Mouse (Mus musculus) CH12.LX (cell line): ENCODE data around the gene Olfr101. TPM values are rescaled to one million over a fixed set of nuclear protein-coding genes. Genes with fewer than 3 reads are reported as not detected.

Source experiments
- DNase-seq: peaks from one replicate; pipeline ENCODE4 v3.0.0-alpha.2; 2013; ENCODE audit errors: extremely low read depth
- H3K27ac ChIP-seq: 2 replicates; pipeline ENCODE4 v1.5.1; 2012; ENCODE audit warnings: low read depth, mild to moderate bottlenecking, control low read depth, moderate library complexity; ENCODE audit not compliant: insufficient read depth
- H3K27me3 ChIP-seq: replicated peaks from 2 replicates; pipeline ENCODE3; 2012; ENCODE audit warnings: inconsistent platforms
- H3K36me3 ChIP-seq, 2 experiments: replicated peaks in 1 of 2; 2 replicates each; pipeline versions ENCODE3 to v1.6.1; 2012; ENCODE audit warnings: inconsistent platforms in 1 of 2, low read length in 1 of 2, mild to moderate bottlenecking in 1 of 2, mixed read lengths in 1 of 2, moderate library complexity in 1 of 2; ENCODE audit not compliant: control insufficient read depth in 1 of 2, insufficient read depth in 1 of 2
- H3K4me1 ChIP-seq, 2 experiments: 2 replicates each; pipeline ENCODE4 v1.6.1; 2012; ENCODE audit warnings: inconsistent platforms in 1 of 2, moderate library complexity in 1 of 2; ENCODE audit not compliant: insufficient read depth in 2 of 2, control insufficient read depth in 1 of 2
- H3K4me2 ChIP-seq: 2 replicates; pipeline ENCODE4 v1.6.1; 2012; ENCODE audit warnings: low read depth, mild to moderate bottlenecking, control low read depth; ENCODE audit not compliant: poor library complexity, insufficient read depth, severe bottlenecking
- H3K4me3 ChIP-seq, 3 experiments: fragments of 150-350 bp in 1 of 3; sonication (generic) in 1 of 3; replicated peaks in 1 of 3; 2 replicates each; pipeline versions ENCODE3 to v1.5.1; 2011 to 2012; ENCODE audit warnings: low read depth in 2 of 3, low read length in 2 of 3, mild to moderate bottlenecking in 2 of 3, moderate library complexity in 2 of 3, control low read depth in 1 of 3, improper control_type of control experiment in 1 of 3, inconsistent platforms in 1 of 3, mixed read lengths in 1 of 3; ENCODE audit not compliant: poor library complexity in 1 of 3
- H3K79me2 ChIP-seq: replicated peaks from 2 replicates; pipeline ENCODE4 v1.6.1; 2012; ENCODE audit warnings: mild to moderate bottlenecking, moderate library complexity; ENCODE audit not compliant: control insufficient read depth, poor library complexity, insufficient read depth, severe bottlenecking; ENCODE audit errors: extremely low read depth
- H3K9ac ChIP-seq: 2 replicates; pipeline ENCODE4 v1.6.1; 2012; ENCODE audit warnings: low read depth, mild to moderate bottlenecking, control low read depth, moderate library complexity; ENCODE audit not compliant: insufficient read depth
- H3K9me3 ChIP-seq: replicated peaks from 2 replicates; pipeline ENCODE3; 2012; ENCODE audit warnings: low read length, inconsistent platforms, mixed read lengths
- CHD1 ChIP-seq: IDR thresholded peaks from 2 replicates; pipeline ENCODE4 v1.6.1; 2012; ENCODE audit warnings: low read depth, low read length, improper control_type of control experiment, inconsistent platforms
- CTCF ChIP-seq, 2 experiments: IDR thresholded peaks in 1 of 2; conservative IDR thresholded peaks in 1 of 2; 2 replicates each; pipeline ENCODE4 v1.5.1; 2011 to 2012; ENCODE audit warnings: low read depth in 2 of 2, low read length in 2 of 2, improper control_type of control experiment in 1 of 2, inconsistent platforms in 1 of 2, mild to moderate bottlenecking in 1 of 2, moderate library complexity in 1 of 2
- ELF1 ChIP-seq: IDR thresholded peaks from 2 replicates; pipeline ENCODE4 v1.6.1; 2014; ENCODE audit warnings: low read depth, mild to moderate bottlenecking, inconsistent platforms, low read length, improper control_type of control experiment
- EP300 ChIP-seq: IDR thresholded peaks from 2 replicates; pipeline ENCODE4 v1.6.1; 2011; ENCODE audit warnings: low read length, improper control_type of control experiment
- GABPA ChIP-seq: IDR thresholded peaks from 2 replicates; pipeline ENCODE4 v1.6.1; 2012; ENCODE audit warnings: low read depth, low read length, improper control_type of control experiment, inconsistent platforms; ENCODE audit not compliant: insufficient replicate concordance
- KAT2A ChIP-seq: IDR thresholded peaks from 2 replicates; pipeline ENCODE4 v1.6.1; 2012; ENCODE audit warnings: low read length, improper control_type of control experiment, inconsistent platforms; ENCODE audit not compliant: insufficient replicate concordance
- MYC ChIP-seq: IDR thresholded peaks from 2 replicates; pipeline ENCODE4 v1.6.1; 2011; ENCODE audit warnings: low read depth, mild to moderate bottlenecking, improper control_type of control experiment, low read length
- NELFE ChIP-seq: IDR thresholded peaks from 2 replicates; pipeline ENCODE4 v1.6.1; 2011; ENCODE audit warnings: low read depth, low read length, improper control_type of control experiment
- PAX5 ChIP-seq: IDR thresholded peaks from 2 replicates; pipeline ENCODE4 v1.6.1; 2012; ENCODE audit warnings: low read length, inconsistent platforms, mixed read lengths
- RAD21 ChIP-seq: IDR thresholded peaks from 2 replicates; pipeline ENCODE4 v1.6.1; 2011; ENCODE audit warnings: low read depth, mild to moderate bottlenecking, low read length, improper control_type of control experiment, moderate library complexity
- RCOR1 ChIP-seq: conservative IDR thresholded peaks from 2 replicates; pipeline ENCODE4 v1.6.1; 2012; ENCODE audit warnings: low read depth, mild to moderate bottlenecking, inconsistent platforms, low read length, improper control_type of control experiment
- SMC3 ChIP-seq: IDR thresholded peaks from 2 replicates; pipeline ENCODE4 v1.6.1; 2011; ENCODE audit warnings: low read depth, low read length, improper control_type of control experiment
- TCF12 ChIP-seq: IDR thresholded peaks from 2 replicates; pipeline ENCODE4 v1.6.1; 2014; ENCODE audit warnings: low read depth, mild to moderate bottlenecking, inconsistent platforms, low read length, improper control_type of control experiment
- ZKSCAN1 ChIP-seq: IDR thresholded peaks from 2 replicates; pipeline ENCODE4 v1.6.1; 2012; ENCODE audit warnings: low read depth, inconsistent platforms, low read length, improper control_type of control experiment, borderline replicate concordance
- ZMIZ1 ChIP-seq: IDR thresholded peaks from 2 replicates; pipeline ENCODE4 v1.6.1; 2012; ENCODE audit warnings: low read depth, mild to moderate bottlenecking, inconsistent platforms, low read length, improper control_type of control experiment
- ZNF384 ChIP-seq: IDR thresholded peaks from 2 replicates; pipeline ENCODE4 v1.6.1; 2012; ENCODE audit warnings: low read depth, low read length, improper control_type of control experiment, inconsistent platforms
- dilution Hi-C: fragments of 300-500 bp; cut with MboI; formaldehyde crosslinking; loops from 2 replicates; pipeline ENCODE4 v1.14.3; 2020; ENCODE audit warnings: low sequenced_read_pairs; ENCODE audit not compliant: extremely low pct_unique_long_range_greater_than_20kb, extremely low pct_ligation_motif_present
- in situ Hi-C: fragments of 300-500 bp; cut with MboI; formaldehyde crosslinking; loops from 3 replicates; pipeline ENCODE4 v1.14.3; 2019; ENCODE audit warnings: low sequenced_read_pairs, low pct_ligation_motif_present, low pct_unique_long_range_greater_than_20kb, mixed read lengths
- polyA plus RNA-seq: library from polyadenylated mRNA; unstranded; fragments of >175 nt; gene quantifications from 2 replicates; pipeline ENCODE4 v1.2.1, GENCODE M21; 2012; ENCODE audit warnings: low read depth; ENCODE audit not compliant: insufficient read length
- total RNA-seq, 2 experiments: library from RNA; depleted of rRNA; stranded (reverse); fragments of 300-350 nt in 1 of 2; fragments of >200 nt in 1 of 2; gene quantifications; 2 replicates each; pipeline ENCODE4 v1.2.3; 2012 to 2014

The Olfr101 gene
- total and polyA plus RNA-seq, 3 experiments = 0.21 TPM; not detected in 2

DNA sequence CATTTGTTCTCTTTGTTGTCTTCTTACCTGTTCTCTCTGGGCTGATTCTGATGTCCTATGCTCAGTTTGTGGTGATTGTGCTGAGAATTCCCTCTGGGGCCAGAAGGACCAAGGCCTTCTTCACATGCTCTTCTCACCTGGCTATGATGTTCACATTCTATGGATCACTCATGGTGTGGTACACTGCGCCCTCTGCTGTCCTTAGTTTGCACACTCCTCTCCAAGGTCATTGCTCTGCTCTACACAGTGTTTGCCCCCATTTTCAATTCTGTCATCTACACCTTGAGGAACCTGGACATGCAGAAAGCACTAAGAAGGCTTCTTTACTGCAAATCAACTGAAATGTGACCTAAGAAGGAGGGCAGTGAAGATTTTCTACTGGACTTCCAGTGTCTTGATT, 53.6 kb downstream of the Olfr101 start:
- H3K4me1 ChIP-seq = peaks cover 0 to 13% of the 10 kb centered on the region in 2 experiments; a peak in 2 of 4 replicates

DNA sequence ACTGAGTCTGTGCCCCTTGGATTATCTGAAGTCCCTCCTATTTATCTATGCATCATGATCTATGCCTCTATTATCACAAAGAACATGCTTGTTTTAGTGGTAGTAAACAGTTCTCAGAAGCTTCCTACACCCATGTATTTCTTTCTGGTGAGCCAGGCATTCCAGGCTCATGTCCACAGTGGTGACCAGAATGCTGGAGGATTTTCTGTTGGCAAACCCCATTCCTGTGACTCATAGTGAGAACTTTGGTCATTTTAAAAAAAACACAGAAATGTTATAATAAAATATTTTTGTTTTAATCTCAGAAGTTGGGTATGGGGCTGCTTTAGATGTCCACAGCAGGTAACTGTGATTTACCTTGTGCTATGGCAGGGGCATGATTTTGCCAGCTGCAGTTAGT, 54.7 kb downstream of the Olfr101 start:
- TF ChIP-seq RCOR1 (no peak), PAX5 (no peak), EP300 (no peak), KAT2A (no peak), ZKSCAN1 (no peak), ELF1 (no peak), ZNF384 (no peak), ZMIZ1 (no peak), GABPA (no peak), RAD21 (no peak), MYC (no peak)
- H3K27ac ChIP-seq = no peak overlapping the region
- peaks cover 0 to 4% of the 10 kb centered on the region in 2 experiments for H3K36me3 ChIP-seq
- H3K27me3 ChIP-seq = no peaks in the 10 kb centered on the region
- H3K4me3 ChIP-seq = no peak overlapping the region
- in situ Hi-C loops = no loop called here
- H3K9ac ChIP-seq = no peak overlapping the region
- no peaks in the 10 kb centered on the region for H3K9me3 ChIP-seq
- no peak overlapping the region for H3K4me2 ChIP-seq
- DNase-seq = no peak
- H3K4me1 ChIP-seq = peaks cover 0 to 13% of the 10 kb centered on the region in 2 experiments; a peak in 2 of 4 replicates
- H3K79me2 ChIP-seq = no peaks in the 10 kb centered on the region
- dilution Hi-C loops = no loop called here

More for the DNA sequence above, 53.6 kb downstream of the Olfr101 start:
- H3K27ac ChIP-seq = no peak overlapping the region
- no peak overlapping the region for H3K4me3 ChIP-seq
- peaks cover 0 to 4% of the 10 kb centered on the region in 2 experiments for H3K36me3 ChIP-seq
- dilution Hi-C loops (no loop called here), in situ Hi-C loops (no loop called here)
- no peaks in the 10 kb centered on the region for H3K9me3 ChIP-seq
- TF ChIP-seq TCF12 (no peak), ZMIZ1 (no peak), RAD21 (peak; percentile 66), CHD1 (no peak), NELFE (no peak), PAX5 (no peak), SMC3 (peak; percentile 69), ZNF384 (no peak), CTCF (conservative IDR thresholded peaks at IDR 0.05 in 1 of 2, IDR thresholded peaks at IDR 0.05 in 1 of 2; ENCODE audit: low read depth in 2 of 2, low read length in 2 of 2) (peak; percentile 65 to 83)
- H3K4me2 ChIP-seq = no peak overlapping the region
- H3K79me2 ChIP-seq = no peaks in the 10 kb centered on the region
- peak; percentile 66 for DNase-seq
- H3K9ac ChIP-seq = no peak overlapping the region
- no peaks in the 10 kb centered on the region for H3K27me3 ChIP-seq

Other genes starting within 250 kb of the Olfr101 start
Only the 20 nearest of the 23 such genes appear.
- not detected in 2 replicates for gene Olfr92, start 184.2 kb downstream of the Olfr101 start, total RNA-seq (2012; rRNA removed)
- gene Olfr92, start 184.2 kb downstream of the Olfr101 start, total RNA-seq (2014; rRNA removed) = not detected in 2 replicates
- gene Olfr92, start 184.2 kb downstream of the Olfr101 start, polyA plus RNA-seq = not detected in 2 replicates
- not detected in 2 replicates for gene Olfr93, start 142.8 kb downstream of the Olfr101 start, total RNA-seq (2012; rRNA removed)
- gene Olfr93, start 142.8 kb downstream of the Olfr101 start, total RNA-seq (2014; rRNA removed) = not detected in 2 replicates
- not detected in 2 replicates for gene Olfr93, start 142.8 kb downstream of the Olfr101 start, polyA plus RNA-seq
- gene Ubd, start 110.4 kb downstream of the Olfr101 start, total RNA-seq (2012; rRNA removed) = 0.21 and 0.47 TPM in 2 replicates
- gene Ubd, start 110.4 kb downstream of the Olfr101 start, total RNA-seq (2014; rRNA removed) = not detected in 2 replicates
- not detected in 2 replicates for gene Ubd, start 110.4 kb downstream of the Olfr101 start, polyA plus RNA-seq
- not detected in 2 replicates for gene Olfr94, start 103.3 kb downstream of the Olfr101 start, total RNA-seq (2012; rRNA removed)
- not detected in 2 replicates for gene Olfr94, start 103.3 kb downstream of the Olfr101 start, total RNA-seq (2014; rRNA removed)
- gene Olfr94, start 103.3 kb downstream of the Olfr101 start, polyA plus RNA-seq = not detected in 2 replicates
- not detected in 2 replicates for gene Olfr95, start 91.2 kb downstream of the Olfr101 start, total RNA-seq (2012; rRNA removed)
- not detected in 2 replicates for gene Olfr95, start 91.2 kb downstream of the Olfr101 start, total RNA-seq (2014; rRNA removed)
- not detected in 2 replicates for gene Olfr95, start 91.2 kb downstream of the Olfr101 start, polyA plus RNA-seq
- gene Olfr96, start 84.2 kb downstream of the Olfr101 start, total RNA-seq (2012; rRNA removed) = not detected in 2 replicates
- gene Olfr96, start 84.2 kb downstream of the Olfr101 start, total RNA-seq (2014; rRNA removed) = not detected in 2 replicates
- not detected in 2 replicates for gene Olfr96, start 84.2 kb downstream of the Olfr101 start, polyA plus RNA-seq
- gene Olfr97, start 67.0 kb downstream of the Olfr101 start, total RNA-seq (2012; rRNA removed) = not detected in 2 replicates
- not detected in 2 replicates for gene Olfr97, start 67.0 kb downstream of the Olfr101 start, total RNA-seq (2014; rRNA removed)
- gene Olfr97, start 67.0 kb downstream of the Olfr101 start, polyA plus RNA-seq = not detected in 2 replicates
- gene Olfr98, start 40.6 kb downstream of the Olfr101 start, total RNA-seq (2012; rRNA removed) = 0.21 TPM in 1 of 2 replicates, not detected in the other
- not detected in 2 replicates for gene Olfr98, start 40.6 kb downstream of the Olfr101 start, total RNA-seq (2014; rRNA removed)
- 0.44 and 0.70 TPM in 2 replicates for gene Olfr98, start 40.6 kb downstream of the Olfr101 start, polyA plus RNA-seq
- gene H2-M3, start 34.1 kb downstream of the Olfr101 start, total RNA-seq (2012; rRNA removed) = 72.2 and 88.6 TPM in 2 replicates
- gene H2-M3, start 34.1 kb downstream of the Olfr101 start, total RNA-seq (2014; rRNA removed) = 71.7 and 72.8 TPM in 2 replicates
- gene H2-M3, start 34.1 kb downstream of the Olfr101 start, polyA plus RNA-seq = 46.1 and 49.0 TPM in 2 replicates
- gene Olfr99, start 20.9 kb downstream of the Olfr101 start, total RNA-seq (2012; rRNA removed) = 0.08 and 0.25 TPM in 2 replicates
- gene Olfr99, start 20.9 kb downstream of the Olfr101 start, total RNA-seq (2014; rRNA removed) = not detected in 2 replicates
- gene Olfr99, start 20.9 kb downstream of the Olfr101 start, polyA plus RNA-seq = 2.2 and 3.4 TPM in 2 replicates
- not detected in 2 replicates for gene Olfr102, start 12.7 kb upstream of the Olfr101 start, total RNA-seq (2012; rRNA removed)
- not detected in 2 replicates for gene Olfr102, start 12.7 kb upstream of the Olfr101 start, total RNA-seq (2014; rRNA removed)
- gene Olfr102, start 12.7 kb upstream of the Olfr101 start, polyA plus RNA-seq = not detected in 2 replicates
- not detected in 2 replicates for gene Olfr103, start 35.4 kb upstream of the Olfr101 start, total RNA-seq (2012; rRNA removed)
- gene Olfr103, start 35.4 kb upstream of the Olfr101 start, total RNA-seq (2014; rRNA removed) = not detected in 2 replicates
- gene Olfr103, start 35.4 kb upstream of the Olfr101 start, polyA plus RNA-seq = not detected in 2 replicates
- not detected in 2 replicates for gene Olfr104-ps, start 55.3 kb upstream of the Olfr101 start, total RNA-seq (2012; rRNA removed)
- gene Olfr104-ps, start 55.3 kb upstream of the Olfr101 start, total RNA-seq (2014; rRNA removed) = not detected in 2 replicates
- gene Olfr104-ps, start 55.3 kb upstream of the Olfr101 start, polyA plus RNA-seq = not detected in 2 replicates
- gene Olfr105-ps, start 74.7 kb upstream of the Olfr101 start, total RNA-seq (2012; rRNA removed) = not detected in 2 replicates
- not detected in 2 replicates for gene Olfr105-ps, start 74.7 kb upstream of the Olfr101 start, total RNA-seq (2014; rRNA removed)
- not detected in 2 replicates for gene Olfr105-ps, start 74.7 kb upstream of the Olfr101 start, polyA plus RNA-seq
- gene Olfr106-ps, start 86.1 kb upstream of the Olfr101 start, total RNA-seq (2012; rRNA removed) = not detected in 2 replicates
- gene Olfr106-ps, start 86.1 kb upstream of the Olfr101 start, total RNA-seq (2014; rRNA removed) = not detected in 2 replicates
- not detected in 2 replicates for gene Olfr106-ps, start 86.1 kb upstream of the Olfr101 start, polyA plus RNA-seq
- not detected in 2 replicates for gene Olfr107, start 94.9 kb upstream of the Olfr101 start, total RNA-seq (2012; rRNA removed)
- gene Olfr107, start 94.9 kb upstream of the Olfr101 start, total RNA-seq (2014; rRNA removed) = not detected in 2 replicates
- 0.05 TPM in 1 of 2 replicates, not detected in the other for gene Olfr107, start 94.9 kb upstream of the Olfr101 start, polyA plus RNA-seq
- gene Olfr108, start 141.2 kb upstream of the Olfr101 start, total RNA-seq (2012; rRNA removed) = not detected in 2 replicates
- not detected in 2 replicates for gene Olfr108, start 141.2 kb upstream of the Olfr101 start, total RNA-seq (2014; rRNA removed)
- not detected in 2 replicates for gene Olfr108, start 141.2 kb upstream of the Olfr101 start, polyA plus RNA-seq
- gene Olfr109, start 154.6 kb upstream of the Olfr101 start, total RNA-seq (2012; rRNA removed) = not detected in 2 replicates
- not detected in 2 replicates for gene Olfr109, start 154.6 kb upstream of the Olfr101 start, total RNA-seq (2014; rRNA removed)
- gene Olfr109, start 154.6 kb upstream of the Olfr101 start, polyA plus RNA-seq = not detected in 2 replicates
- not detected in 2 replicates for gene H2-M2, start 179.2 kb upstream of the Olfr101 start, total RNA-seq (2012; rRNA removed)
- gene H2-M2, start 179.2 kb upstream of the Olfr101 start, total RNA-seq (2014; rRNA removed) = not detected in 2 replicates
- 2.1 and 2.9 TPM in 2 replicates for gene H2-M2, start 179.2 kb upstream of the Olfr101 start, polyA plus RNA-seq
- not detected in 2 replicates for gene Olfr110, start 188.2 kb upstream of the Olfr101 start, total RNA-seq (2012; rRNA removed)
- not detected in 2 replicates for gene Olfr110, start 188.2 kb upstream of the Olfr101 start, total RNA-seq (2014; rRNA removed)
- gene Olfr110, start 188.2 kb upstream of the Olfr101 start, polyA plus RNA-seq = not detected in 2 replicates